Mouse (Mus musculus): ENCODE results near the gene Dok5.

- TF ChIP-seq ZC3H11A (IDR thresholded peaks at IDR 0.05; ENCODE audit: low read depth, low read length) (no peak), HCFC1 (IDR thresholded peaks at IDR 0.05; ENCODE audit: low read depth, low read length) (no peak), CTCF (IDR thresholded peaks at IDR 0.05 in 2 of 3, conservative IDR thresholded peaks at IDR 0.05 in 1 of 3; ENCODE audit: control insufficient read depth in 1 of 3, insufficient read depth in 1 of 3, low read depth in 2 of 3, low read length in 3 of 3, poor library complexity in 1 of 3, severe bottlenecking in 1 of 3) (no peak), POLR2A (IDR thresholded peaks at IDR 0.05; ENCODE audit: control insufficient read depth in 1 of 2, insufficient read depth in 1 of 2, low read depth in 1 of 2, low read length in 2 of 2, poor library complexity in 1 of 2) (no peak)
Observed at GRCm38 (mm10) chr2:170729661-170730060, 1.9 kb upstream of the Dok5 start.
